Mouse (Mus musculus) left cerebral cortex, adult 9 months (tissue): ENCODE results near the gene Tbx10.

Experiments used
- DNase-seq, 2 experiments: peaks; one replicate each; pipeline ENCODE4 v3.0.0; 2022; ENCODE audit warnings: low spot score in 2 of 2

The Tbx10 gene

GRCm38 (mm10) chr19:3975866-3976265 lies 16.7 kb upstream of the Tbx10 start:
- DNase-seq, result no peak

GRCm38 (mm10) chr19:3980309-3980708 lies 12.2 kb upstream of the Tbx10 start:
- peak in 1 of 2 experiments; percentile 90 for DNase-seq

GRCm38 (mm10) chr19:3980917-3981316 lies 11.6 kb upstream of the Tbx10 start:
- DNase-seq, result no peak

GRCm38 (mm10) chr19:3983527-3984200 lies 8.9 kb upstream of the Tbx10 start:
- no peak for DNase-seq

- no peak for DNase-seq
These were observed 7.3 kb upstream of the Tbx10 start for GRCm38 (mm10) chr19:3985261-3985681.

GRCm38 (mm10) chr19:3986334-3986733 lies 6.2 kb upstream of the Tbx10 start, which contains the start of gene Acy3:
Acy3 (plus strand) TSS chr19:3986570.
- peak in 1 of 2 experiments; percentile 43 for DNase-seq

- no peak for DNase-seq
These were observed 4.5 kb upstream of the Tbx10 start for GRCm38 (mm10) chr19:3988066-3988465.

- no peak for DNase-seq
These were observed 3.8 kb upstream of the Tbx10 start for GRCm38 (mm10) chr19:3988750-3989149.

GRCm38 (mm10) chr19:3990804-3991203 lies 1.7 kb upstream of the Tbx10 start:
- DNase-seq, result no peak

- DNase-seq, result no peak
These were observed 990 bp upstream of the Tbx10 start for GRCm38 (mm10) chr19:3991562-3991961.

- no peak for DNase-seq
These were observed 586 bp upstream of the Tbx10 start for GRCm38 (mm10) chr19:3991966-3992365.

- DNase-seq, result no peak
These were observed 2.4 kb downstream of the Tbx10 start for GRCm38 (mm10) chr19:3994932-3995331.

- DNase-seq, result no peak
These were observed 3.0 kb downstream of the Tbx10 start for GRCm38 (mm10) chr19:3995505-3995904.

- DNase-seq, result no peak
These were observed 3.6 kb downstream of the Tbx10 start for GRCm38 (mm10) chr19:3996106-3996505.

- DNase-seq, result no peak
These were observed 4.2 kb downstream of the Tbx10 start for GRCm38 (mm10) chr19:3996747-3997146.

GRCm38 (mm10) chr19:3997231-3997630 lies 4.7 kb downstream of the Tbx10 start:
- DNase-seq, result no peak

GRCm38 (mm10) chr19:3998335-3998734 lies 5.8 kb downstream of the Tbx10 start:
- DNase-seq, result no peak

- DNase-seq, result no peak
These were observed 6.7 kb downstream of the Tbx10 start for GRCm38 (mm10) chr19:3999121-3999730.

GRCm38 (mm10) chr19:4000119-4000900 lies 7.8 kb downstream of the Tbx10 start, which contains the start of the genes Nudt8 and Gm49405:
Nudt8 (plus strand) TSS chr19:4000580.
Gm49405 (plus strand) TSS chr19:4000626.
- DNase-seq, result peak; percentile 90 to 98

GRCm38 (mm10) chr19:4000949-4001525 lies 8.5 kb downstream of the Tbx10 start:
- no peak for DNase-seq

- no peak for DNase-seq
These were observed 9.2 kb downstream of the Tbx10 start for GRCm38 (mm10) chr19:4001752-4002151.

GRCm38 (mm10) chr19:4003112-4003511 lies 10.6 kb downstream of the Tbx10 start, which contains the start of gene Doc2g:
Doc2g (plus strand) TSS chr19:4003313.
- no peak for DNase-seq
